Mouse (Mus musculus): ENCODE results near the gene Golph3. TPM values are rescaled to one million over a fixed set of nuclear protein-coding genes. Genes with fewer than 3 reads are reported as not detected.

Golph3 gene
- polyA plus RNA-seq, 1 experiment from 2014 or later: 93.0 TPM

DNA sequence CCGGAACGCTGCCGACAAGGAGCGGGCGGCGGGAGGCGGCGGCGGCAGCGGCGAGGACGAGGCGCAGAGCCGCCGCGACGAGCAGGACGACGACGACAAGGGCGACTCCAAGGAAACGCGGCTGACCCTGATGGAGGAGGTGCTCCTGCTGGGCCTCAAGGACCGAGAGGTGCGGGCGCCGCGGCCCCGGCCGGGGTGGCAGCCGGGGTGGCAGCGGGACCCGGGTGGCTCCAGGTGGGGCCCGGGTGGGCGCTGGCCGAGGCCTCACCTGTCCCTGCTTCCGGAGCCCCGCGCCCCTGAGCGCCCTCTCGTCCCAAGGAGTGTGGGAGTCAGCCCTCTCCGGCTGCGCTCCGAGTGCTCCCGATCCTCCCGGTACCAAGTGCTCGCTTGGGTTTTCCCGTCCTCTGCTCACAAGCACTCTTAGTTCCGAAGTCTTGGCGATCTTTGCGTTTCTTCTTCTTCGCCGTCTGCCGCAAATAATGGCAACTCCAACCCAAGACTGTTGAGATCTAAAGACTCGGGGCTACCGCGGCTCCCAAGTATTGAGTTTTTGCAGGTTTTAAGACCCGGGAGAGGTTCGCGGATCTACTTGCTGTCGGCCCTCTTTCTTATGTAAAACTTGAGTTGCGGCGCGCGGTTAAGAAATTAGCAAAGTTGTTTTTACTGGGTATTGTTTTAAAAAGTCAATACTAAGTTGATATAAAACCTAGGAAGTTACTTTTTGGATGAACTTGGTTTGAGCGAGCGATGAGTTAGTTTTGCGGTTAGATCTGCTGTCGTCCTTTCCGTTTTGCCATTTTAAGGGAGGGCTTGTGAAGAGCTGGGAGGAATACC is 755 bp downstream of the Golph3 start, which contains the start of gene 1810049J17Rik:
Gene 1810049J17Rik, minus strand, starts transcription at position 112 of the 834 bp plus-strand sequence.
- H3K27me3 ChIP-seq (replicated peaks; ENCODE audit: control insufficient read depth, insufficient read depth, low read length): no peaks in the 10 kb centered on the region; the same call in 1 of the 2 replicates
- peak within 1 kb of the TSS; percentile 93 for H3K27ac ChIP-seq (ENCODE audit: low read depth, low read length)
- H3K36me3 ChIP-seq (ENCODE audit: control insufficient read depth, insufficient read depth, low read length): no peaks in the 10 kb centered on the region
- peak within 1 kb of the TSS; percentile 97 for H3K9ac ChIP-seq (ENCODE audit: low read depth, low read length)
- peak; percentile 71 for DNase-seq (ENCODE audit: low spot score)
- ATAC-seq (replicated peaks; ENCODE audit: low FRiP score): peak; percentile 24; the same call in 1 of the 2 replicates
- H3K4me3 ChIP-seq (ENCODE audit: low read depth, low read length): peak within 1 kb of the TSS; percentile 95
- H3K9me3 ChIP-seq (ENCODE audit: control insufficient read depth, low read length): no peaks in the 10 kb centered on the region
- peaks cover 20% of the 10 kb centered on the region for H3K4me1 ChIP-seq (replicated peaks; ENCODE audit: control insufficient read depth, insufficient read depth, low read length)
- under 1% methylated on average over 68 of the region's 70 CpGs for WGBS
- H3K4me2 ChIP-seq: peak within 1 kb of the TSS; percentile 92

- Histone ChIP-seq H3K27me3 (replicated peaks; ENCODE audit: control insufficient read depth, insufficient read depth, low read length) (no peaks in the 10 kb centered on the region; the same call in 1 of the 2 replicates), H3K4me2 (peak overlapping the region; percentile 92), H3K4me3 (ENCODE audit: low read depth, low read length) (peak overlapping the region; percentile 95), H3K4me1 (replicated peaks; ENCODE audit: control insufficient read depth, insufficient read depth, low read length) (peaks cover 23% of the 10 kb centered on the region), H3K9me3 (ENCODE audit: control insufficient read depth, low read length) (no peaks in the 10 kb centered on the region), H3K9ac (ENCODE audit: low read depth, low read length) (peak overlapping the region; percentile 97), H3K27ac (ENCODE audit: low read depth, low read length) (no peak overlapping the region; the same call in 1 of the 2 replicates), H3K36me3 (ENCODE audit: control insufficient read depth, insufficient read depth, low read length) (no peaks in the 10 kb centered on the region)
- ATAC-seq (replicated peaks; ENCODE audit: low FRiP score) (no peak), DNase-seq (ENCODE audit: low spot score) (no peak)
- 16% methylated on average over 9 of the region's 9 CpGs for WGBS
Measured at GRCm38 (mm10) chr15:12322676-12323402, 1.6 kb downstream of the Golph3 start.

- Histone ChIP-seq H3K27ac (ENCODE audit: low read depth, low read length) (no peak overlapping the region), H3K9me3 (ENCODE audit: control insufficient read depth, low read length) (no peaks in the 10 kb centered on the region), H3K4me2 (peak overlapping the region; percentile 36), H3K9ac (ENCODE audit: low read depth, low read length) (no peak overlapping the region), H3K4me1 (replicated peaks; ENCODE audit: control insufficient read depth, insufficient read depth, low read length) (peaks cover 23% of the 10 kb centered on the region), H3K27me3 (replicated peaks; ENCODE audit: control insufficient read depth, insufficient read depth, low read length) (no peaks in the 10 kb centered on the region), H3K4me3 (ENCODE audit: low read depth, low read length) (no peak overlapping the region), H3K36me3 (ENCODE audit: control insufficient read depth, insufficient read depth, low read length) (no peaks in the 10 kb centered on the region)
- WGBS: 75% methylated on average over 1 of the region's 1 CpGs
- no peak for ATAC-seq (replicated peaks; ENCODE audit: low FRiP score)
- no peak for DNase-seq (ENCODE audit: low spot score)
Measured at GRCm38 (mm10) chr15:12324326-12324725, 3.1 kb downstream of the Golph3 start.

DNA sequence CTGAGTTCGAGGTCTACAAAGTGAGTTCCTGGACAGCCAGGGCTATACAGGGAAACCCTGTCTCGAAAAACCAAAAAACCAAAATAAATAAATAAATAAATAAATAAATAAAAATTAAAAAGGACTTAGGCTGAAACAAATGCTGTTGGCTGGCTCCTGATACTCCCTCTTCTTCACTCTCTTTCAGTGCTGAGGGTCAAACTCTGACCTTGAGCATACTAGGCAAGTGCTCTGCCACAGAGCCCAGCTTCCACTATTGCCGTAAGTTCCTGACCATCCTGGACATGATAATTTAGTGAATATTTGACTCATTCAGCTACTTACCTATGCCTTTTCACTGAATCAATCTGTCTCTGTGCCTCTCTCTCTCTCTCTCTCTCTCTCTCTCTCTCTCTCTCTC is 9.1 kb downstream of the Golph3 start:
- no peak overlapping the region for H3K9ac ChIP-seq (ENCODE audit: low read depth, low read length)
- peaks cover 31% of the 10 kb centered on the region for H3K4me1 ChIP-seq (replicated peaks; ENCODE audit: control insufficient read depth, insufficient read depth, low read length)
- H3K4me3 ChIP-seq (ENCODE audit: low read depth, low read length): no peak overlapping the region
- no peaks in the 10 kb centered on the region; the same call in 1 of the 2 replicates for H3K36me3 ChIP-seq (ENCODE audit: control insufficient read depth, insufficient read depth, low read length)
- ATAC-seq (replicated peaks; ENCODE audit: low FRiP score) (no peak), DNase-seq (ENCODE audit: low spot score) (no peak)
- H3K27me3 ChIP-seq (replicated peaks; ENCODE audit: control insufficient read depth, insufficient read depth, low read length): no peaks in the 10 kb centered on the region
- WGBS: 87% methylated on average over 3 of the region's 3 CpGs
- H3K27ac ChIP-seq (ENCODE audit: low read depth, low read length): no peak overlapping the region
- H3K9me3 ChIP-seq (ENCODE audit: control insufficient read depth, low read length): no peaks in the 10 kb centered on the region
- H3K4me2 ChIP-seq: no peak overlapping the region

DNA sequence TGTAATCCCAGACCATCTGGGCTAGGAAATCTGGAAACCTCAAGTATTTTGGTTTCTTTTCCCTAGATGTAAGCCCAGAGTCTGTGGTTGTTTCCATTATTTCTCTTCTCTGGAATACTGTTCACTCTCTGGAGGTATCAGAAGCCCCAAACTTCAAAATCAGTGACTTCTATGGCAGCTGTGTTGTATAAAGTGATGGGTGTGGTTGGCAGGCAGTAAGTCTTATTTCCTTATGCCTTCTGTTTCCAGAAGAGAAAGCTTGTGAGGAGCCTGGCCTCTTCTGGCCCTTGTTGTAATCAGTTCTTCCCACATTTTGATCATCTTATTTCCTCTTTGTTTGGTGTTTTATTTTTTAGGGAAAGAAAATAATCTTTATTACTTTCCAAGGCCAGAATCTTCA is 9.6 kb downstream of the Golph3 start:
- DNase-seq (ENCODE audit: low spot score) (no peak), ATAC-seq (replicated peaks; ENCODE audit: low FRiP score) (no peak)
- H3K4me2 ChIP-seq: no peak overlapping the region
- no peaks in the 10 kb centered on the region for H3K9me3 ChIP-seq (ENCODE audit: control insufficient read depth, low read length)
- H3K9ac ChIP-seq (ENCODE audit: low read depth, low read length): no peak overlapping the region
- H3K4me1 ChIP-seq (replicated peaks; ENCODE audit: control insufficient read depth, insufficient read depth, low read length): peaks cover 30% of the 10 kb centered on the region
- H3K27ac ChIP-seq (ENCODE audit: low read depth, low read length): no peak overlapping the region
- no peaks in the 10 kb centered on the region for H3K27me3 ChIP-seq (replicated peaks; ENCODE audit: control insufficient read depth, insufficient read depth, low read length)
- no peaks in the 10 kb centered on the region; the same call in 1 of the 2 replicates for H3K36me3 ChIP-seq (ENCODE audit: control insufficient read depth, insufficient read depth, low read length)
- H3K4me3 ChIP-seq (ENCODE audit: low read depth, low read length): no peak overlapping the region

GRCm38 (mm10) chr15:12331300-12331699 is 10.1 kb downstream of the Golph3 start:
- H3K9me3 ChIP-seq (ENCODE audit: control insufficient read depth, low read length): no peaks in the 10 kb centered on the region
- no peak overlapping the region for H3K4me2 ChIP-seq
- no peak overlapping the region for H3K4me3 ChIP-seq (ENCODE audit: low read depth, low read length)
- H3K4me1 ChIP-seq (replicated peaks; ENCODE audit: control insufficient read depth, insufficient read depth, low read length): peaks cover 30% of the 10 kb centered on the region
- H3K27ac ChIP-seq (ENCODE audit: low read depth, low read length): no peak overlapping the region
- no peak overlapping the region for H3K9ac ChIP-seq (ENCODE audit: low read depth, low read length)
- 56% methylated on average over 1 of the region's 1 CpGs for WGBS
- H3K36me3 ChIP-seq (ENCODE audit: control insufficient read depth, insufficient read depth, low read length): no peaks in the 10 kb centered on the region; the same call in 1 of the 2 replicates
- DNase-seq (ENCODE audit: low spot score): no peak
- no peak for ATAC-seq (replicated peaks; ENCODE audit: low FRiP score)
- no peaks in the 10 kb centered on the region for H3K27me3 ChIP-seq (replicated peaks; ENCODE audit: control insufficient read depth, insufficient read depth, low read length)

DNA sequence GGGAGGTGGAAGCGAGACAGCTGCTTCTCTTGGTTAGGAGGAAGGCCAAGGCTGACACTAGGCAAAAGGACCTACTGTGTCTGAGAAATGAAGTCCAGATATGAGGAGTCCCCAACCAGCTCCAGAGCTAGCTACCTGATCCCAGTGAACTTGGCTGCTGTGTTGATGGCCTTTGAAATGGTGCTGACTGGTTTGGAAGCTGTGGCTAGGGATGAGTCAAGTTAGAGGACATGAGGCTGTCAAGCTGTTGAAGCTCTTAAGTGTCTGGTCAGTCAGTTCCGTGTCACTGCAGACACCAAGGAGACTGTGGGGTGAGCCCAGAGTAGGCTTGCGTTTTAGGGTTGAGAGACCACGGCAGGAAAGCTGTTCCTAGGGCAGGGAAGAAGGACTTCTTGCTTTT is 13.1 kb downstream of the Golph3 start:
- Histone ChIP-seq H3K9ac (ENCODE audit: low read depth, low read length) (no peak overlapping the region), H3K4me2 (no peak overlapping the region), H3K27ac (ENCODE audit: low read depth, low read length) (no peak overlapping the region), H3K9me3 (ENCODE audit: control insufficient read depth, low read length) (no peaks in the 10 kb centered on the region), H3K4me3 (ENCODE audit: low read depth, low read length) (no peak overlapping the region), H3K36me3 (ENCODE audit: control insufficient read depth, insufficient read depth, low read length) (no peaks in the 10 kb centered on the region; the same call in 1 of the 2 replicates), H3K27me3 (replicated peaks; ENCODE audit: control insufficient read depth, insufficient read depth, low read length) (no peaks in the 10 kb centered on the region), H3K4me1 (replicated peaks; ENCODE audit: control insufficient read depth, insufficient read depth, low read length) (peaks cover 45% of the 10 kb centered on the region)
- DNase-seq (ENCODE audit: low spot score) (no peak), ATAC-seq (replicated peaks; ENCODE audit: low FRiP score) (no peak)
- 77% methylated on average over 4 of the region's 4 CpGs for WGBS

DNA sequence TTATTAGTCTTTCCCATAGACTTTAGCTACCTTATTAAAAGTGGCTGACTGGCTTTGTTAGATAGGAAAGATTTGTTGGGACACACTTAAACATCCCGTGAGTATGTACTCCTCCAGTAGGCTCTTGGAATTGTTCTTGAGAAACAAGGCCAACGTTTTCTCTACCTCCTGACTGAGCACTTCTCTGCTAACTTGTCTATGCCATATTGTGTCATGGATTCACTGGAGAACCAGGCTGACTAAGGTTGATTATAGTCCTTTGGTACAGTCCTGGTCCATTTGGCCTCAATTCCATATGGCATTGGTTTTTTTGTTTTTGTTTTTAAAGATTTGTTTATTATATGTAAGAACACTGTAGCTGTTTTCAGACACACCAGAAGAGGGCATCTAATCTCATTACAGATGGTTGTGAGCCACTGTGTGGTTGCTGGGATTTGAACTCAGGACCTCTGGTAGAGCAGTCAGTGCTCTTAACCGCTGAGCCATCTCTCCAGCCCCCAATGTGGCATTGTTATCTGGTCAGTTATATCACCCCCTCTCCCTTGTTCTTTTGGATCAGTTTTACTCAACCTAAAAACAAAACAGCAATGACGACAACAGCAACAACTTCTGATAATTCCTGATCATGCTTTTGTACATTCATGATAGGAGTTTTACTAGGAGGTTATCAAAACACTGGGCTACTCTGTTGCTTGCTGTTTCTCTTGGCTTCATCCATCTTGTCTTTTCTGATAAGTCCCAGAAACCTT is 16.0 kb downstream of the Golph3 start:
- DNase-seq (ENCODE audit: low spot score) (no peak), ATAC-seq (replicated peaks; ENCODE audit: low FRiP score) (peak; percentile 52)
- Histone ChIP-seq H3K9ac (ENCODE audit: low read depth, low read length) (no peak overlapping the region), H3K36me3 (ENCODE audit: control insufficient read depth, insufficient read depth, low read length) (peaks cover 4% of the 10 kb centered on the region; the same call in 1 of the 2 replicates), H3K27me3 (replicated peaks; ENCODE audit: control insufficient read depth, insufficient read depth, low read length) (no peaks in the 10 kb centered on the region), H3K27ac (ENCODE audit: low read depth, low read length) (peak overlapping the region; percentile 75), H3K4me3 (ENCODE audit: low read depth, low read length) (no peak overlapping the region), H3K9me3 (ENCODE audit: control insufficient read depth, low read length) (no peaks in the 10 kb centered on the region), H3K4me2 (peak overlapping the region; percentile 27; the same call in 1 of the 2 replicates), H3K4me1 (replicated peaks; ENCODE audit: control insufficient read depth, insufficient read depth, low read length) (peaks cover 44% of the 10 kb centered on the region)
- WGBS: 61% methylated on average over 4 of the region's 4 CpGs

All from liver, embryonic 11.5 days (tissue).